Mouse (Mus musculus): ENCODE data around the gene Papss1. TPM values are rescaled to one million over a fixed set of nuclear protein-coding genes. Genes with fewer than 3 reads are reported as not detected.

The Papss1 gene
- total RNA-seq, 1 experiment from 2014 or later, result 15.7 TPM

GRCm38 (mm10) chr3:131628265-131628664 lies 63.7 kb downstream of the Papss1 start:
- ATAC-seq (ENCODE audit: extremely low read depth, insufficient number of reproducible peaks, low FRiP score, poor library complexity, severe bottlenecking), result no peak

DNA sequence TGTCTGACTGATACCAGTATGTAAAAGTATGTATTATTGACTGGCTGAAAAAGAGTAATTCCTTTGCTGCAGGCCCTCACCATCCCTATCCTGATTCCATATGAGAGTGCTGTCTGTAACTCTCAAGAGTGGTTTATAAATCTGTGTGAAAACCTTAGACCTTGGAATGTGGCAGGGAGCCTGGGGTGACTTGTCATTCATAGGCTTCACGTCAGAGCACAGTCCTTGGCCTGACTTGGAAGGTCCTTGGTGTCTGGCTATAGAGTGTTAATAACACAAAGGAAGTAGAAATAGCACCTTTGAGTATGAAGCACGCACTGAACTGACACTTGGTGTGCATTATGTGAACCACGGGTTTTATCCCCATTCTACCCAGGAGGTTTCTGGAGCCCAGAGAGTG lies 64.4 kb downstream of the Papss1 start:
- no peak for ATAC-seq (ENCODE audit: extremely low read depth, insufficient number of reproducible peaks, low FRiP score, poor library complexity, severe bottlenecking)

DNA sequence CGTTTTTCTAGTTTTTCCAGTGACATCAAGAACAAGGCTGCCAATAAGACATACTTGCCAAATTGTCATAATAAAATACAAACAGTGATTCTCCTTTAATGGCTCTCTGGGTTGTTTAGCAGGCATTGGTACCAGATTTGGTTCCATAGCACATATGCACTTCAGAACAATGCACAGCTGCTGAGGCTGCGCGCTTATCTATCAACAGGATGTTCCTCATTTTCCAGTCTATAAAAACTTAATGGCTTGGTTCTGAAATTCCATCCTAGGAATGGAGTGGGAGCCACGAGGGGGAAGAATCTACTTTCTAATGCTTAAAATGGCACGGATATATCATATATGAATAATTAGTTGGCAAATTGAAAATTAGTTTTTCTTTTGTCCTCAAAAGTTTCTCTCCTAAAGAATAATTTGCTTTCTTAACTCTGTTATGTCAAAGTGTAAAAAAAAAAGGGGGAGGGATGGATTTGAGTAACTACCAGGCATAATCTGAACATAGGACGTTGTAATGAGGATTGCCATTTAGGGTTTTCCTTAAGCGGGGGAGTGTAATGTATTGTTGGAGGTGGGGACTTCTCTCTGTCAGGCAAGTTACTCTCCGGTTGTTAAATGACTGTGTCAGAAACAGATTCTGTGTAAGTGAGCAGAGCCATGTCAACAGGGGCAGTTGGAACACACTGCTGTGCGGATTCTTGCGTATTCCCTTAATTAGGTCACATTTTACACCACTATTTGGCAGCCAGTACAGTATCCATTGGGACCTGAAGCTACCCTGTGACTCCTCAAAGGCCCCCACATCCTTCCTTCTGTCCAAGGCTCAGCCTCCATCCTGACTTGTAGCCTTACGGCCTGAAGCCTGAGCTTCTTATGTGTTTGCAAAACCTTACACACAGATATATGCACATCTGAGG lies 66.1 kb downstream of the Papss1 start:
- ATAC-seq (ENCODE audit: extremely low read depth, insufficient number of reproducible peaks, low FRiP score, poor library complexity, severe bottlenecking), result no peak

- no peak for ATAC-seq (ENCODE audit: extremely low read depth, insufficient number of reproducible peaks, low FRiP score, poor library complexity, severe bottlenecking)
Observed at GRCm38 (mm10) chr3:131631318-131631870, 66.8 kb downstream of the Papss1 start.

DNA sequence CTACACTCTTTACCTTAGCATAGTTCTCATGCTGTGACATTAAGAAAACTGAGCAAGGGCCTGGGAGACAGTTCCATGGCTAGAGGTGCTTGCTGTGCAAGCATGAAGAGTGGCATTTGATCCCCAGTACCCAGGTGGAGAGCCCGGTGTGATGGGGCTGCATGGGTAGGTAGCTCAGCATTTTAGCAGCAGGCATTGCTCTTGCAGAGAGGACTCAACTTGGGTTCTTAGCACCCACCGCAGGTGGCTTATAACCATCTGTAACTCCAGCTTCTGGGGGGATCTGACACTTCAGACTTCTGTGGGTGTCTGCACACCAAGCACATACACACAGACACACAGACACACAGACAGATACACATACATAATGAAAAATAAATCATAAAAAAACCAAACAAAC lies 69.5 kb downstream of the Papss1 start:
- no peak for ATAC-seq (ENCODE audit: extremely low read depth, insufficient number of reproducible peaks, low FRiP score, poor library complexity, severe bottlenecking)

DNA sequence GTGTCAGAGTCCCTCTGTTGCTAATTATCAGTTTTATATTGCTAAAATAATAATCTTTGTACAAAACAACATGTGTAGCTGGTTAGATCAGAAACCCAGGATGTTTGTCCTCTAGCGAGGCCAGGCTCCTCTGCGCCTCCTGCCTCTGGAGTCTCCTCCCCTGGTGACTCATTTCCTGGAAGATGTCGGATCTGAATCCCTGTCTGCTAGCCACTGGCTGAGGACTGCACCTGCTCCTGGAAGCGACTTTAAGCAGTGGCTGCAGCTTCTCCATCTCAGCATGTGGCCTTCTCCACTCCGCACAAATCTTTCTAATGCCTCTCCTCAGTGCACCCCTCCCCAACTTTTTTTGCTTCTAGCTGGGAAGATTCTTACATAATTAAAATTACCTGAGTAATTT lies 71.6 kb downstream of the Papss1 start:
- ATAC-seq (ENCODE audit: extremely low read depth, insufficient number of reproducible peaks, low FRiP score, poor library complexity, severe bottlenecking), result no peak

- no peak for ATAC-seq (ENCODE audit: extremely low read depth, insufficient number of reproducible peaks, low FRiP score, poor library complexity, severe bottlenecking)
Observed at GRCm38 (mm10) chr3:131637008-131637407, 72.4 kb downstream of the Papss1 start.

- ATAC-seq (ENCODE audit: extremely low read depth, insufficient number of reproducible peaks, low FRiP score, poor library complexity, severe bottlenecking), result no peak
Observed at GRCm38 (mm10) chr3:131637664-131638063, 73.1 kb downstream of the Papss1 start.

- ATAC-seq (ENCODE audit: extremely low read depth, insufficient number of reproducible peaks, low FRiP score, poor library complexity, severe bottlenecking), result no peak
Observed at GRCm38 (mm10) chr3:131638216-131638615, 73.6 kb downstream of the Papss1 start.

GRCm38 (mm10) chr3:131642681-131643292 lies 78.2 kb downstream of the Papss1 start:
- ATAC-seq (ENCODE audit: extremely low read depth, insufficient number of reproducible peaks, low FRiP score, poor library complexity, severe bottlenecking), result no peak

DNA sequence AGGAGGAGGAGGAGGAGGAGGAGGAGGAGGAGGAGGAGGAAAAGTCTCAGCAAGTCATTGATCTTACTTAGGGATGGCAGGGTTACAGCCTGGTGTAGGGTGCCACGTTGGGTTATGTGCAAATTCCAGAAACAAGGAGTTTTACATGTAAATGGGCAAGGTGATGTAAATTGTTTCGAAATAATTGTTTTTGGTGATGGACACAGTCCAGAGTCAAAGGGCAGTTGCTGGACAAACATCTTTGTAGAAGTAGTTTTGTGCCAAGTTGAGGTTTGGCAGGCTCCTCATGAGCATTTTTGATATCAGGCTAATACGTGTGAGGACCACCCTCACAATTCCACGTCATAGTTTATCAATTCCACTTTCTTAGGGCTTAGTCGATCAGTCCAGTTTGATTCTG lies 80.6 kb downstream of the Papss1 start:
- ATAC-seq (ENCODE audit: extremely low read depth, insufficient number of reproducible peaks, low FRiP score, poor library complexity, severe bottlenecking), result no peak

GRCm38 (mm10) chr3:131654366-131654765 lies 89.8 kb downstream of the Papss1 start:
- ATAC-seq (ENCODE audit: extremely low read depth, insufficient number of reproducible peaks, low FRiP score, poor library complexity, severe bottlenecking), result no peak

DNA sequence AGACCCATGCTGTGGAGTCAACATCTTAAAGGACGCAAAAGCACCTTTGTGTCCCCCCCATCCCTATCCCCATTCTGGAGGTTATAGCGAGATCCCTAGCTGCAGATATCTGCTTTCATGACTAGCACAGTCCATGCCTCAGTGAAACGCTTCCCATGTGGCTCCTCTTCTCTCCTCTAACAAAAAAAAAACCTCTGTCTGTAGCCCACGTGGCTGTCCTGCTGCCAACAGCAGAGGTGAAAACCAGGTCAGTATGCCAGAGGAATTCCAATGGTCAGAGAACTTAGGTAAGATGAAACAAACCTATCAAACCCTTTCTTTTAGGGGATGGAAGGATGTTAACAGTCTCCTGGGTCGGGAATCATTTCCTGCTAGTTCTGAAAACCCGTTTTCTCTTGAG lies 91.5 kb downstream of the Papss1 start:
- no peak for ATAC-seq (ENCODE audit: extremely low read depth, insufficient number of reproducible peaks, low FRiP score, poor library complexity, severe bottlenecking)

- no peak for ATAC-seq (ENCODE audit: extremely low read depth, insufficient number of reproducible peaks, low FRiP score, poor library complexity, severe bottlenecking)
Observed at GRCm38 (mm10) chr3:131660126-131660525, 95.6 kb downstream of the Papss1 start.

DNA sequence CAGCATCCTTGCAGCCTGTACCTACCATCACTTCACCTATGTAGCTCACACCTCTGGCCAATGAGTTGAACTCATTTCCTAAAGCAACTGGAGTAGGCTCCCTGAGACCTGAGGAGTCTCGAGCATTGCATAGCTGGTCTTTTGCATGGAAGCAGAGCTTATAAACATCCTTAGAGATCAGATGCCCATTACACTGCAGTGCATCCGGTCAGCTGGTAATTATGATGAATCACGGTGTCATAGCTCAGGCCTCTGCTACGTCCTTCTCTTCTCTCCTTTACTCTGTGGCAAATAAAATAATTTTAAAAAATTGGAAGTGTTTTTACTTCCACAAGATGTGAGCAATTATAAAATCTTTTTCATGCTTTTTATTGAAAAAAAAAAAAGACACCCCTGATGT lies 96.1 kb downstream of the Papss1 start:
- no peak for ATAC-seq (ENCODE audit: extremely low read depth, insufficient number of reproducible peaks, low FRiP score, poor library complexity, severe bottlenecking)

- ATAC-seq (ENCODE audit: extremely low read depth, insufficient number of reproducible peaks, low FRiP score, poor library complexity, severe bottlenecking), result no peak
Observed at GRCm38 (mm10) chr3:131662589-131663148, 98.1 kb downstream of the Papss1 start.

DNA sequence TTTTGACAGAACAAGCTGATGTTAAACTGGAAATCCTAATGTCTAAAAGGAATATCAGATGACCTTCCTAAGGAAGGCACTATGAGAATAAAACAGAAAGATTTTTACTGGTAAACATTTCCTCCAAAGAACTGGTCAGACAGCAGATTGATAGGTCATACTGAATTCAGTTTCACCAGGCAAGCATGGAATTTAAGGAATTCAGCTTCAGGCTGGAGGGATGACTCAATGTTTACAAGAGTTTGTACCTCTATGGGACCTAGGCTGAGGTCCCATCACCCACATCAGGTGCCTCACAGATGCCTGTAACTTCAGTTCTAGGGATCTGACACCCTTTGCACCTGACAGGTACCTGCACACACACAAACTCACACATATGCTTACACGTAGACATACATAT lies 105.3 kb downstream of the Papss1 start:
- ATAC-seq (ENCODE audit: extremely low read depth, insufficient number of reproducible peaks, low FRiP score, poor library complexity, severe bottlenecking), result no peak

GRCm38 (mm10) chr3:131686106-131686505 lies 121.5 kb downstream of the Papss1 start:
- ATAC-seq (ENCODE audit: extremely low read depth, insufficient number of reproducible peaks, low FRiP score, poor library complexity, severe bottlenecking), result no peak

DNA sequence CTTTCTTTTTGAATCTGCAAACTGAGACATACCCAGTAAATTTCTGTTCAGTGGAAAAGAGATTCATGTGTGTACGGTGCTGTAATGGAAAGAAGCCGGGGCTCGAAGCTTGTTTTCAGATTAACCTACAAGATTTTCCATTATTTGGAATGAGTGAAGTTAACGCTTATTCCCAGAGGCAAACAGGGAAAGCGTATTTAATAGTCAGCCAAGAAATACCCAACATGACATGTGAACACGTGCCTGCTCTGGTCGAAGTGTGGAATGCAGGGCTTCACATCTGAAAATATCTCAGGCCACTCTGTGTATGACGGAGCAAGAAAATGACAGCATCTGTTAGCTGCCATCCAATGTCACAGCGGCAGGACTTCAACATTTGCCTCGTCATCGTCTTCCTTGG lies 125.4 kb downstream of the Papss1 start:
- ATAC-seq (ENCODE audit: extremely low read depth, insufficient number of reproducible peaks, low FRiP score, poor library complexity, severe bottlenecking), result no peak

DNA sequence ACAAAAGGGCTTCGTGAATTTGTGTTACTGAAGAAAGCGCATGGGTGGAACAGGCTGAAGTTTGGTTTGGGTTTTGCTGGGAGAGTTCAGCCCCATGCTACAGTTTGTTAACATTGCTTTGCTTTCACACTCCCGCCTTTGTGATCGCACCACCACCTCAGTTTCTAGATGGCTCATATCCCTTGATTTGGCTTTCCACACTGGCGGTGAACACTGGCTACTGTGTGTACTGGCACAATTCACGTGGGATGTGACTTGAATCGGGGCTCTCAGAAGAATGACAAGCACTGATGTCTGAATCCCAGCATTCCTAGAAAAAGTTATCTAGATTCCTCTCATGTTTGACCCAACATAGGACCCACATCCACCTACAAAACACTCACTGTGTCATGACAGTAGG lies 126.0 kb downstream of the Papss1 start:
- no peak for ATAC-seq (ENCODE audit: extremely low read depth, insufficient number of reproducible peaks, low FRiP score, poor library complexity, severe bottlenecking)
